Mouse (Mus musculus): ENCODE data around the gene Elovl6. TPM values are rescaled to one million over a fixed set of nuclear protein-coding genes. Genes with fewer than 3 reads are reported as not detected.
A peak's percentile ranks its signal among the peaks of the same experiment; 100 is the strongest.

The Elovl6 gene
- polyA plus RNA-seq (2014; fragmentation: Nextera tagmentation; extraction: Ambion mirVana) = 25.0 and 26.6 TPM in 2 replicates

DNA sequence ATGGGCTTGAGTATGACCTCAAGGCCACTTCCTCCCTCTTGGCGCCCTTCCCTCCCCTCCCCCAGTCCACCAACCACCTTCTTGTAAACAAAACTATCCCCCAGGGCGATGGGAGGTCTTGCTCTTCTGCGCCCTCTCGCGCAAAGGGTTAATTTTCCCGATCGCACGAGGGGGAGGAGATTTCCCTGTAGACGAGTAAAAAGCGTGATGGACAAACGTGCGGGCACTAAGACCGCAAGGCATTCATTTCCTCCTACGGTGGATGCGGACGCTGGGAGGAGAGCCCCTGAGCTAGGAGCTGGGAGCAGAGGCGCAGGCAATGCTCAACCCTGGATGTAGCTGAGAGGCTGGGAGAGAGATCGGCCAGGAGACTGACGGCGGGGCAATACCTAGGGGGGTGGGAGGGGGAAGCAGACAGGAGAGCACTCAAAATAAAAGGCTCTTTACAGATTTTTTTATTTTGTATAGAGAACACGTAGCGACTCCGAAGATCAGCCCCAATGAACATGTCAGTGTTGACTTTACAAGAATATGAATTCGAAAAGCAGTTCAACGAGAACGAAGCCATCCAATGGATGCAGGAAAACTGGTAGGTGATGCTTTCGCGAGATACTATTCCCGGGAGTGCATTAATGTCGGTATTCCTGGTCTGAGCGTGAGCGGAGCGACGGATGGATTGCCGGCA is at the start of gene Elovl6:
Elovl6 (plus strand) TSS at position 176 of the 685 bp plus-strand sequence.
- Histone ChIP-seq H3K9ac (ENCODE audit: low read depth, low read length) (peak within 1 kb of the TSS; percentile 98), H3K36me3 (ENCODE audit: control insufficient read depth, insufficient read depth, low read length) (no peaks in the 10 kb centered on the region), H3K4me1 (ENCODE audit: control insufficient read depth, insufficient read depth, low read length) (peaks cover 18% of the 10 kb centered on the region), H3K27me3 (replicated peaks; ENCODE audit: control insufficient read depth, insufficient read depth, low read length) (no peaks in the 10 kb centered on the region), H3K9me3 (ENCODE audit: control insufficient read depth, low read length) (0 out of 2 replicates have a peak, but pooled peaks cover 3% of the 10 kb centered on the region), H3K27ac (replicated peaks; ENCODE audit: low read depth, low read length) (peak within 1 kb of the TSS; percentile 97), H3K4me2 (ENCODE audit: low read depth, low read length) (peak within 1 kb of the TSS; percentile 67), H3K4me3 (ENCODE audit: low read depth, low read length) (peak within 1 kb of the TSS; percentile 84)
- DNase-seq (ENCODE audit: low spot score) (peak; percentile 93), ATAC-seq (ENCODE audit: low read depth) (peak; percentile 58)
- under 1% methylated on average over 35 of the region's 35 CpGs for WGBS

DNA sequence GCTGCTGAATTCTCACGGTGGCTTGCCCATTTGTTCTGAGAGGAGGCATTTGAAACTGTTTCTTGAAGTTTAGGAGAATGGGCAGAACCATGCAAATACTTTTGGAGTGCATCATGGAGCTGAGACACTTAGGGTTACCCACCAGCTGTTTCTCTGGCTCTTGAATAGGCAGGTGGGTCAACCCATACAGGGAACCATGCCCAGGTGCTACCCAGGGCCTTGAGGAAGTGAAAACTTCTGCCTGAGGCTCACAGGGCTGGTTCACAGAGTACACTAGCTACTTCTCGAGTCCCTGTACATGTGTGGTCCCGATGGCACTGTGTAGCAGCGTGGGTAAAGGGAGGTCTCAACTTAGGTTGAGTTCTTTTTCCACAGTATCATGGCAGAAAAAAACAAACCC is 43.4 kb upstream of the Elovl6 start:
- WGBS = 86% methylated on average over 4 of the region's 4 CpGs
- Histone ChIP-seq H3K4me2 (ENCODE audit: low read depth, low read length) (no peak overlapping the region), H3K9ac (ENCODE audit: low read depth, low read length) (no peak overlapping the region), H3K27me3 (replicated peaks; ENCODE audit: control insufficient read depth, insufficient read depth, low read length) (no peaks in the 10 kb centered on the region), H3K9me3 (ENCODE audit: control insufficient read depth, low read length) (no peaks in the 10 kb centered on the region), H3K4me3 (ENCODE audit: low read depth, low read length) (no peak overlapping the region), H3K36me3 (ENCODE audit: control insufficient read depth, insufficient read depth, low read length) (no peaks in the 10 kb centered on the region), H3K4me1 (ENCODE audit: control insufficient read depth, insufficient read depth, low read length) (no peaks in the 10 kb centered on the region), H3K27ac (replicated peaks; ENCODE audit: low read depth, low read length) (no peak overlapping the region)
- ATAC-seq (ENCODE audit: low read depth) = no peak
- DNase-seq (ENCODE audit: low spot score) = no peak

DNA sequence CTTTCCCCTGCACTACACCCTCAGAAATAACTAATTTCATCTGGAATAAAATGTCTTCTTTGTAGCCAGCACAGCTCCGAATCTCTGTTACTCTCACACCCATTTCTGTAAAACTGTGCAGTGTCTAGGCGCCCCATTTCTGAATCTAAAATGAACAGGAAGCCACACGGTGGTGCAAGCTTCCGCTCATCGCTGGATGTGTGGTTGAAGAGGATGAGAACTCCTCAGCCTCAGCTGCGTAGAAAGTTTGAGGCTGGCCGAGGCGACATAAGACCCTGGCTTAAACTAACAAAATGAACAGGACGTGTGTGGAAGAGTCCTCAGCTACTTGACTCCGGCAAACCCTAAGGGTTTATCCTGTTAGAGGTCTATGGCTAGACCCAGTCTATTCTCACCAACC is 38.0 kb upstream of the Elovl6 start:
- 86% methylated on average over 10 of the region's 10 CpGs for WGBS

DNA sequence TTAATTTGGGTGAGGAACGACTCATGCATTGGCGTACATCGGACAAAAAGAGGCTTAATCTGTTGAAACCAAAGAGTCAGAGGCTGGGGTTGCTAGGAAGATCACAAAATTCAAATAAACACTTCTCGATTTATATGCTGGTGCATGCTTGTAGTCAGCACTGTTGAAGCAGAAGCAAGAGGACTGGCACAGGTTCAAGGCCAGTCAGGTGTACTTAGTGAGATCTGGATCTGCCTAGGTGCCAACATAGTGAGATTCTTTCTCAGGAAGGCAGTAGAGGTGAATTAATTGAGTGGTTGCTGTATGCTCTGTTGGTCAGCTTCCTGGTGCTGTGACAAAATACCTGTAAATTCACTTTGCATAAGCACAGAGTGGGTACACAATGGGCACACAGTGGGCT is 37.4 kb upstream of the Elovl6 start:
- no peak overlapping the region for H3K9ac ChIP-seq (ENCODE audit: low read depth, low read length)
- 92% methylated on average over 4 of the region's 4 CpGs for WGBS
- H3K4me1 ChIP-seq (ENCODE audit: control insufficient read depth, insufficient read depth, low read length) = no peaks in the 10 kb centered on the region
- H3K27ac ChIP-seq (replicated peaks; ENCODE audit: low read depth, low read length) = no peak overlapping the region
- H3K9me3 ChIP-seq (ENCODE audit: control insufficient read depth, low read length) = no peaks in the 10 kb centered on the region
- ATAC-seq (ENCODE audit: low read depth) (no peak), DNase-seq (ENCODE audit: low spot score) (no peak)
- no peaks in the 10 kb centered on the region for H3K27me3 ChIP-seq (replicated peaks; ENCODE audit: control insufficient read depth, insufficient read depth, low read length)
- no peaks in the 10 kb centered on the region for H3K36me3 ChIP-seq (ENCODE audit: control insufficient read depth, insufficient read depth, low read length)
- no peak overlapping the region for H3K4me3 ChIP-seq (ENCODE audit: low read depth, low read length)
- no peak overlapping the region for H3K4me2 ChIP-seq (ENCODE audit: low read depth, low read length)

More for the DNA sequence above, 38.0 kb upstream of the Elovl6 start:
- H3K36me3 ChIP-seq (ENCODE audit: control insufficient read depth, insufficient read depth, low read length) = no peaks in the 10 kb centered on the region
- H3K9ac ChIP-seq (ENCODE audit: low read depth, low read length) = no peak overlapping the region
- no peak overlapping the region for H3K4me3 ChIP-seq (ENCODE audit: low read depth, low read length)
- no peak for DNase-seq (ENCODE audit: low spot score)
- ATAC-seq (ENCODE audit: low read depth) = no peak
- no peaks in the 10 kb centered on the region for H3K4me1 ChIP-seq (ENCODE audit: control insufficient read depth, insufficient read depth, low read length)
- H3K27ac ChIP-seq (replicated peaks; ENCODE audit: low read depth, low read length) = no peak overlapping the region
- H3K4me2 ChIP-seq (ENCODE audit: low read depth, low read length) = no peak overlapping the region
- no peaks in the 10 kb centered on the region for H3K9me3 ChIP-seq (ENCODE audit: control insufficient read depth, low read length)
- H3K27me3 ChIP-seq (replicated peaks; ENCODE audit: control insufficient read depth, insufficient read depth, low read length) = no peaks in the 10 kb centered on the region

DNA sequence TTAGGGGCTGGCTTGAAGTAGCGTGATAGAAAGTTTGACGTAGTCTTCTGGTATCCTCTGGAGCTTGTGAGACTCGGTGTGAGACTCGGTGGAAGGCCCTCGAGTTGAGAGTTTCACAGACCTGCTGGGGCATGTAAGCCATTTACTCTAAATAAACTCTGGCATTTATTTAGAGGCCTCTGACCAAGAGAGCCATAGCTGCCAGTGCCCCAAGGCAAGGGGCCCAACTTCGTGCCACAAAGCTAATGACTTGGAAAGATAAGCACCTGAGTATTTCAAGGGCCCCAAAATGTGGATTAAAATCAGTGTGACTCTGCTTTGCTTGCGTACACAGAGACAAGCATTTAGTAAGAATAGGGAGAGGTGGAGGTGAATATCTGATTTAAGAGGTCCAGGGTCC is 28.4 kb upstream of the Elovl6 start:
- no peak overlapping the region for H3K27ac ChIP-seq (replicated peaks; ENCODE audit: low read depth, low read length)
- H3K27me3 ChIP-seq (replicated peaks; ENCODE audit: control insufficient read depth, insufficient read depth, low read length) = no peaks in the 10 kb centered on the region
- no peak overlapping the region for H3K4me2 ChIP-seq (ENCODE audit: low read depth, low read length)
- DNase-seq (ENCODE audit: low spot score) = no peak
- no peak overlapping the region for H3K9ac ChIP-seq (ENCODE audit: low read depth, low read length)
- no peaks in the 10 kb centered on the region for H3K36me3 ChIP-seq (ENCODE audit: control insufficient read depth, insufficient read depth, low read length)
- H3K4me3 ChIP-seq (ENCODE audit: low read depth, low read length) = no peak overlapping the region
- H3K4me1 ChIP-seq (ENCODE audit: control insufficient read depth, insufficient read depth, low read length) = no peaks in the 10 kb centered on the region
- ATAC-seq (ENCODE audit: low read depth) = no peak
- WGBS = 75% methylated on average over 7 of the region's 7 CpGs
- H3K9me3 ChIP-seq (ENCODE audit: control insufficient read depth, low read length) = no peaks in the 10 kb centered on the region

DNA sequence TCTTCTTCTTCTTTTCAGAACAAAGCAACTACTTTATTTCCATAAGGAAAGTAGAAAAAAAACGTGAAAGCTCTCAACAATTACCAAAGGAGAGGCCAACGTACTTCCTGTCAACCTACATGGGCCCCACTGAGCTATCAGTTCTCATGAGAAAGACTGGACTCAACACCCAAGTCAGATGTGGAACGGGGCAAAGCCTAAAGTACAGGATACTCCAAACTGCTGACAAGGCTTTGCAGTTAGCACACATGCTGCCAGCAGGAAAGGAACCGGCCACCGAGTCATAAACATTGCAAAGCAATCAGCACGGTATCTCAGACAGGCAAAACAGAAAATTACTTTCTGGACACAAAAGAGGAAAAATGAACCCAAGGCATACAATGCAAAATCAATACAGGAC is 27.2 kb upstream of the Elovl6 start:
- Histone ChIP-seq H3K4me3 (ENCODE audit: low read depth, low read length) (no peak overlapping the region), H3K9me3 (ENCODE audit: control insufficient read depth, low read length) (no peaks in the 10 kb centered on the region), H3K9ac (ENCODE audit: low read depth, low read length) (no peak overlapping the region), H3K4me1 (ENCODE audit: control insufficient read depth, insufficient read depth, low read length) (no peaks in the 10 kb centered on the region), H3K36me3 (ENCODE audit: control insufficient read depth, insufficient read depth, low read length) (no peaks in the 10 kb centered on the region), H3K27me3 (replicated peaks; ENCODE audit: control insufficient read depth, insufficient read depth, low read length) (no peaks in the 10 kb centered on the region), H3K4me2 (ENCODE audit: low read depth, low read length) (no peak overlapping the region), H3K27ac (replicated peaks; ENCODE audit: low read depth, low read length) (no peak overlapping the region)
- DNase-seq (ENCODE audit: low spot score) (no peak), ATAC-seq (ENCODE audit: low read depth) (no peak)
- WGBS = 71% methylated on average over 6 of the region's 6 CpGs

DNA sequence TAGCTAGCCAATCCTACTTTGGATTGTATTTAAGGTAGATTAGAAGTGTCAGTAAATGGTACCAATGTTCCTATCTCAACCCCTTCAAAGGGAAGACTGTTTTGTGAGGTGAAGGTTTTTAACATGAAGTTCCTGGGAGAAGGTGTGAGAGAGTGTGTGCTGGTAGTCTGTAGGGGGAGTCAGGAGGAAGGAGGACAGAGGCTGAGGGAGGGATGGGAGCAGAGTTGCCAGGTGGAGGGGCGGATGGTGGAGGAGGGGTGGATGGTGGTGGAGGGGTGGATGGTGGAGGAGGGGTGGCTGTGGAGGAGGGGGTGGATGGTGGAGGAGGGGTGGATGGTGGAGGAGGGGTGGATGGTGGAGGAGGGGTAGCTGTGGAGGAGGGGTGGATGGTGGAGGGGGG is 24.4 kb upstream of the Elovl6 start:
- ATAC-seq (ENCODE audit: low read depth) (no peak), DNase-seq (ENCODE audit: low spot score) (no peak)
- Histone ChIP-seq H3K36me3 (ENCODE audit: control insufficient read depth, insufficient read depth, low read length) (no peaks in the 10 kb centered on the region), H3K27ac (replicated peaks; ENCODE audit: low read depth, low read length) (no peak overlapping the region), H3K4me3 (ENCODE audit: low read depth, low read length) (no peak overlapping the region), H3K9me3 (ENCODE audit: control insufficient read depth, low read length) (no peaks in the 10 kb centered on the region), H3K4me1 (ENCODE audit: control insufficient read depth, insufficient read depth, low read length) (no peaks in the 10 kb centered on the region), H3K4me2 (ENCODE audit: low read depth, low read length) (no peak overlapping the region), H3K27me3 (replicated peaks; ENCODE audit: control insufficient read depth, insufficient read depth, low read length) (no peaks in the 10 kb centered on the region), H3K9ac (ENCODE audit: low read depth, low read length) (no peak overlapping the region)
- WGBS = 83% methylated on average over 1 of the region's 1 CpGs

DNA sequence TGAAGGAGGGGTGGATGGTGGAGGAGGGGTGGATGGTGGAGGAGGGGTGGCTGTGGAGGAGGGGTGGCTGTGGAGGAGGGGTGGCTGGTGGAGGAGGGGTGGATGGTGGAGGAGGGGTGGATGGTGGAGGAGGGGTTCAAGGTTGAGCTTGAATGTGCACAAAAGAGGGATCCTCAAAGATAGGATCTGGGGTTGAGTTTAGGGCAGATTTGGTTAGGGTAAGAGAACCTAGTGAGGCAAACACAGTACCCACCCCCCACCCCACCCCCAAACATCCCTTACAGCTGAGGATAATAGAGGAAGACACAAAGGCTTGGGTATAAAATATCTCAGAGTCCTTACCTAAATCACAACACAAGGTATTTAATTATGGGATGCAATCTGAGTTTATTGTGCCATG is 23.6 kb upstream of the Elovl6 start:
- ATAC-seq (ENCODE audit: low read depth) = no peak
- H3K4me3 ChIP-seq (ENCODE audit: low read depth, low read length) = no peak overlapping the region

DNA sequence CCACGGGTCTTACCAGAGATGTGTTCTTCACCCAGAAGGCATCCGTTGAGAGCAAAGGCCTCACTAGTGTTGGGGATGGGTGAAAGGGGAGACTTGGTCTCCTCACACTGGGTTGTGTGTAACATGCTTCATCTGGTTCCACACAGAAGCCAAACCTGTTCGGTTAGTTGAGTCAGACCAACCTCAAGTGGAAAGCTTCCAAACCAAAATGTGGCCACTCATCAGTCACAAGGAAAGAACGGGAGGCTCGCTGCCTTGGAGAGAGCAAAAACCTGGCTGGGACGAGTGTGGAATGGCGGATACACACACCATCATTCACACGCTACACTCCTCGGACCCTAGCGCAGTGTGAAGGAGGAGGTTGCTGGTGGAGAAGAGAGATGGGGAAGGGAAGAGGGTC is 22.4 kb upstream of the Elovl6 start:
- Histone ChIP-seq H3K27ac (replicated peaks; ENCODE audit: low read depth, low read length) (no peak overlapping the region), H3K9me3 (ENCODE audit: control insufficient read depth, low read length) (no peaks in the 10 kb centered on the region), H3K9ac (ENCODE audit: low read depth, low read length) (no peak overlapping the region), H3K4me3 (ENCODE audit: low read depth, low read length) (no peak overlapping the region), H3K4me1 (ENCODE audit: control insufficient read depth, insufficient read depth, low read length) (no peaks in the 10 kb centered on the region), H3K4me2 (ENCODE audit: low read depth, low read length) (no peak overlapping the region), H3K27me3 (replicated peaks; ENCODE audit: control insufficient read depth, insufficient read depth, low read length) (no peaks in the 10 kb centered on the region), H3K36me3 (ENCODE audit: control insufficient read depth, insufficient read depth, low read length) (no peaks in the 10 kb centered on the region)
- ATAC-seq (ENCODE audit: low read depth) = peak; percentile 67
- 78% methylated on average over 10 of the region's 10 CpGs for WGBS
- DNase-seq (ENCODE audit: low spot score) = peak; percentile 85

More for the DNA sequence above, 23.6 kb upstream of the Elovl6 start:
- no peak overlapping the region for H3K4me2 ChIP-seq (ENCODE audit: low read depth, low read length)
- H3K4me1 ChIP-seq (ENCODE audit: control insufficient read depth, insufficient read depth, low read length) = no peaks in the 10 kb centered on the region
- H3K9ac ChIP-seq (ENCODE audit: low read depth, low read length) = no peak overlapping the region
- H3K36me3 ChIP-seq (ENCODE audit: control insufficient read depth, insufficient read depth, low read length) = no peaks in the 10 kb centered on the region
- no peak overlapping the region for H3K27ac ChIP-seq (replicated peaks; ENCODE audit: low read depth, low read length)
- H3K27me3 ChIP-seq (replicated peaks; ENCODE audit: control insufficient read depth, insufficient read depth, low read length) = no peaks in the 10 kb centered on the region
- no peak for DNase-seq (ENCODE audit: low spot score)
- H3K9me3 ChIP-seq (ENCODE audit: control insufficient read depth, low read length) = no peaks in the 10 kb centered on the region

Measured in embryonic facial prominence, embryonic 14.5 days (tissue).